Mouse (Mus musculus) heart, postnatal 4 days (tissue): ENCODE data around the gene Pxn. TPM values are rescaled to one million over a fixed set of nuclear protein-coding genes. Genes with fewer than 3 reads are reported as not detected.

Source experiments
- DNase-seq: peaks from one replicate; pipeline ENCODE4 v3.0.0; 2021
- total RNA-seq, 2 experiments: library from RNA; stranded (reverse); gene quantifications; 2 replicates each; pipeline ENCODE4 v1.2.3; 2021

Gene Pxn
- total RNA-seq, 2 experiments from 2014 or later: 62.9 to 66.0 TPM

- no peak for DNase-seq
Measured at GRCm38 (mm10) chr5:115529364-115529741, 22.9 kb downstream of the Pxn start.

DNA sequence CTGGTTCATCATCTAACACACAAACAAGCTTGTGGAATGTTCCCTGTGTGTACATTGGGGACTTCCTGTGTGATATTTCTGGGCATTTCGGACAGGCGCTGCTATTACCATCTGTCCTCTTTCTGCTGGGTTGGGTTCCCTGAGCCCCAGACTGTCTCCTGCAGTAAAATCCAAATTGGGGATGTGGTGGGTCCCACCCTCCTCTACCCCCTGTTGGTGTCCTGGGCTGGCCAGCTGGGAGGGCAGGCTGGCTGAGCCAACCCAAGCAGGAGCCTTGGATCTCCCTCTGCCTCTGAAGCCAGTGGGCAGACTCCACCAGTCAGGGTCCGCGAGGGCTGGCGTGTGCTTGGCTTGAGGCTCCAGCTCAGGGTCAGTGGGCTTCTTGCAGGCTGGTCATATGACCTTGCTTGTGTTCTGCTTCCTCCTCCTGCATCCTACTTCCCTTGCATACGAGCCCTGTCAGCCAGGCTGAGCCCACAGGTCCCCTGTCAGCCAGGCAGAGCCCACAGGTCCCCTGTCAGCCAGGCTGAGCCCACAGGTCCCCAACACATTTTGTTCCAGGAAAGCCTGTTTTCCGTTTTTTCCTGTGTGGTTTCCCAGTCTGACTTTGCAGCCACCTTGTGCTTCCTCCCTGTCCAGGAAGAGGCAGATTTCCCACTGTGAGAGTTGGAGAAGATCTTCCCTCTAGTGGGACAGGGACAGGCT, 23.4 kb downstream of the Pxn start:
- no peak for DNase-seq

GRCm38 (mm10) chr5:115530447-115530809, 24.0 kb downstream of the Pxn start:
- peak; percentile 51 for DNase-seq

DNA sequence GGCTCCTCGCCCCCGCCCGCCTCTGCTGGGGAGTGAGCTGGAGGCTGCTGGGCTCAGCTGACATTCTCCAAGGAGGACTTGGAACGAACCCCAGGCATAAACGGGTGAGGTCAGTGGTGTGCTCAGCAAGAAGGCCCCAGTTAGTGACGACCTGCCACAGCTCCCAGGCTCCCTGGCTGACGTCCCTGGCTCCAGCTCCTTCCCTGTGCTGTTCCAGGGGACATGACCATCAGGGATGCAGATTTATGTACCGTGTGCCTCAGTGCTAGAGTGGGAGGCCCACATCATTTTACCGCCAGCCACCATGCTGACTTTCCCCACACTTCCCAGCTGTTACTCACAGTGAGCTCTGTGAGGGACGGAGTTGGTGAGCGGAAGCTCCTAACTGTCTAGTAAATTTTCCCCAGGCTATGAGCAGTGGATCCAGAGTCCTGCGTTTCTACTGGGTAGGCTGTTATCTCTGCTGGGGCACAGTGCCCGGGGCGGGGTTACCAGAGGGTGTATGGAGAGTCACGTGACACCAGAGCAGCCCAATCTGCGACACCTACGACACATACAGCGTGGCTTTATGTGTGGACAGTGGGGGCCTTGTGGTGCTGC, 25.3 kb downstream of the Pxn start:
- peak; percentile 87 for DNase-seq

- peak; percentile 60 for DNase-seq
Measured at GRCm38 (mm10) chr5:115534290-115534731, 27.8 kb downstream of the Pxn start.

- no peak for DNase-seq
Measured at GRCm38 (mm10) chr5:115534856-115535255, 28.4 kb downstream of the Pxn start.

GRCm38 (mm10) chr5:115535635-115536034, 29.2 kb downstream of the Pxn start:
- no peak for DNase-seq

DNA sequence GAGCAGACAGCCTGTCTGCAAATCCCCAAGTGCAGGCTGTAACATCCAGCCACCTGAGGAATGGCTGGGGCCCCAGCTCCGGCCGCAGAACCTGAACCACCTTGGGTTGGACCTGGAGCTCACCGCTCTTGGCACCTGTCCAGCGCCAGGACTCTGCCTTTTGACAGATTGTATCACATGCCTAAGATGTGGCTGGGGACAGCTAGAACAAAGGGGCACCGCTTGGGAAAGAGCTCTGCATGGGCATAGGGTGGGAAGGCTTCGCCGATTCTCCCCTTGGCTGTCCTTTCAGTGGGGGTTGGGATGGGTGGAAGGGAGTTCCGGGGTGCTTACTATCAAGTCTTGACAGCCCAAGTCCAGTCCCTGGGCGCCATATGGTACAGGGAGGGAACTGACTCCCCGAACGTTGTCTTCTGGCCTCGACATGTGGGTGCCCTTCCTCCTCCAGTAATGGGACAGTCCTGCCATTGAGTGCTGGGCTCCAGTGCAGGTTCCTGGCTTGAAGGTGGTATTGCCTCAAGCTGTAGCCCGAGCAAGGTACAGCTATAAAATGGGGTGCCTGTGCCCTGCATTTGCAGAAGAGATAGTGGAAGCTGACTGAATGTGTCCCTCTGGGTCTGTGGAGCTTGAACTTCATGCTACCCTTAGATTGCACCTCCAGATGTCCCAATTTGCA, 31.7 kb downstream of the Pxn start:
- no peak for DNase-seq

DNA sequence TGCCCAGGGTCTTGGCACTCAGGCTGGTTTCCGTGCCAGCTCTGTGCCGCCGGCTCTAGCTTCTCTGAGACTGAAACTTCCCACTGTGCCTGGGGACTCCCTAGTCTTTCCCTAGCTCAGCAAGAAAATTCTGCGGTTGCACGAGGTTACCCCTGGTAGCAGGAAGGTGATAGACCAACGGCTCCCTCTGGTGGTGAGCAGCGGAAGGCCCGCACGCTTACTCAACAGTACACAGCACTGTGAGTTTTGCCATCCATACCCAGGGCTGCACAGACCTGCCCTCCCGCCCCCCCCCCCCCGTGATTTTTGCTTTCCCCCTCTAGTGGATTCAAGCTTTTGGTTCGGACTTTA, 32.2 kb downstream of the Pxn start:
- DNase-seq: peak; percentile 97

- peak; percentile 45 for DNase-seq
Measured at GRCm38 (mm10) chr5:115542635-115543384, 36.3 kb downstream of the Pxn start.

DNA sequence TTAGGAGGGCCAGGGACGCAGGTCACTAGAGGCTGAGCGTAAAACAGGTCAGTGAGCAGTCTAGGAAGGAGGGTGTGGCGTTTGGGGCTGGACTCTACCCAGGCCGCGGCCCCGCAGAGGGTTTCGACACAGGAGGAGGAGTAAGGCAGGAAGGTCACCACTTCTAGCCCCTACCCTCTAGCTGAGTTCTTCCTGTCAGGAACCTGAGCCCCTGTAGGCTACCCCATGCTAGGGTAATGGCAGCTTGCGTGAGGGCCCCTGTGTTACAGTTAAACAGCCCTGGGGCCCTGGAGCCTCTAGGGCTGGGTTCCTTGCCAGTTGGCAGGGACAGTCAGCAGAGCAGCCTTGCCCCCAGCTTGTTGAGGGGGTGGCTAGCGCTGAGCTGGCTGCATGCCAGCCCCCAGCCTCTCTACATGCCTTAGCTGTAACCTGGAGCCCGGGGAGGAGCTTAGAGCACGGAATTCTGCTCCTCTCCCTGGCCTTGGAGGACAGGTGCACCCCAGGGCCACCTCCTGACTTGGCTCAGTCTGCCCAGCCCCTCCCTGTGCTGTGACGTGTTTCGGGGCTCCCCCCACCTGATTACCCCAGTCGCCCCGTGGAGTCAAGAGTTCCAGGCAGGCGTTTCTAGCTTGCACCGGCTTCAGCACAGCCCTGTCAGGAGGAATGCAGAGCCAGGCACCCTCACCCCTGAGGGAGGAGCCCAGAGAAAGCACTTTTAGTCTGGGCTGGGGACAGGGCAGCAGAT, 37.2 kb downstream of the Pxn start:
- peak; percentile 78 for DNase-seq

DNA sequence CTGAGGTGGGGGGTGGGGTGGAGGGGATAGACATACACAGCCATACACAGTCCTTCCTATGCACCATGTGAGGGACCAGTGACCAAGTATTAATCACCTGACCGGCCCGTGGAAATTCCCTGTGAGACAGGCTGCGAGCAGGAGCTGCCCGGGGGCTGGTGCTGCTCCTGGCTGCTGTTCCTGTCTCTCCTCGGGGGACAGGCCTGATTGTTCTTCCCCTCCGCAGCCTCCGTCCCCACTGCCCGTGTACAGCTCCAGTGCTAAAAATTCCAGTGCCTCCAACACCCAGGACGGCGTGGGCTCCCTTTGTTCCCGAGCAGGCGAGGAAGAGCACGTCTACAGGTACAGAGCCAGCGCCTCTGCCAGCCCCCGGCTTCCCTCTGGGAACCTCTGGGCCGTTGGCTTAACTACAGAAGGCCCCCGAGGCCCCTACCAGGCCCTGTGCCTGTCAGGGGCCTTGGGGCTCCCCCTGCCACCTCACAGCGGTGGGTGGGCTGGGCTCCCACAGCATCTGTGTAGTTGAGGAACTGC, 38.2 kb downstream of the Pxn start:
- no peak for DNase-seq

DNA sequence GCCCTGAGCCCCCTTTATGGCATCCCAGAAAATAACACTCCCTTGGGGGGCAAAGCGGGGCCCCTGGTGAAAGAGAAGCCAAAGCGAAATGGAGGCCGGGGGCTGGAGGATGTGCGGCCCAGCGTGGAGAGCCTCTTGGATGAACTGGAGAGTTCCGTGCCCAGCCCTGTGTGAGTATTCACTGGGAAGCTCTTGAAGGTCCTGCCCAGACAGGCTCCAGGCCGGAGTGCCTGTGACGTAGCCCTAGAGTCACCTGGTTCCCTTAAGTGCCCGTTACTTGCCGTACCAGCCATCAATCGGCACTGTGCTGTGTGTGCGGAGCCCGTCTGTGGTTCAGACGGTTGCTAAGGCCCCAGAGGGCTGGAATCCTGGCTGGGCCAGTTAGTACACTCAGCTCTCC, 39.2 kb downstream of the Pxn start:
- no peak for DNase-seq

DNA sequence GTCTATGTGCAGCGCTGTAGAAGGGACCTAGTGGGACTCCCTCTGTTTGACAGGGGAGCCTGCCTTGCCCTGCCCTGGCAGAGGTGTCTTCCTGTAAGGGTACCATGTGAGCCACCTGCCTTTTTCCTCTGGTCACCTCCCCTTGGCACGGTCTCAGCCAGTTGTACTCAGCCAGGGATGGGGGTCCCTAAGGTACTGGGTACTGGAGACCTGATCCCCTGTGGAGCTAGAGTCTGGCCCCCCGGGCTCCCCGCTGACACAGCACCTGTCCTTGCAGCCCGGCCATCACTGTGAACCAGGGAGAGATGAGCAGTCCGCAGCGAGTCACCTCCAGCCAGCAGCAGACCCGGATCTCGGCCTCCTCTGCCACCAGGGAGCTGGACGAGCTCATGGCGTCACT, 40.1 kb downstream of the Pxn start:
- DNase-seq: no peak

- no peak for DNase-seq
Measured at GRCm38 (mm10) chr5:115547014-115547413, 40.5 kb downstream of the Pxn start.

DNA sequence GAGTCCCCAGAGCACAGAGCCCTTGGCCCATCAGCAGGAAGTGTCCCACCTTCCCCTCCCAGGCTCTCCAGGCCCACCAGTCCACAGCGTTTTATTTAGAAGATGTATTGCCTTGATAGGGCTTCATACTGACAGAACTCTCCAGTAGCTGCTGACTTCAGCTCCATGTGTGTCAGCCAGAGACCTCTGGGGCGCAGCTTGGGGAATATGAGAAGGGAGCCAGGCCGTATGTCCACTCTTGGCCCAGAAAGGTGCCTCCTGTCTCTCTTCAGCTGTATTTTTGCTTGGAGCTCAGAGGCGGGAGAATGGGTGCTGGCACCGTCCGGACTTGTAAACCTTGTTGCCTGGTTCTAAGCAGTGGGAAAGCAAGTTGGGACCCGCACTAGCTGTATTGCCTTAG, 40.9 kb downstream of the Pxn start:
- no peak for DNase-seq

DNA sequence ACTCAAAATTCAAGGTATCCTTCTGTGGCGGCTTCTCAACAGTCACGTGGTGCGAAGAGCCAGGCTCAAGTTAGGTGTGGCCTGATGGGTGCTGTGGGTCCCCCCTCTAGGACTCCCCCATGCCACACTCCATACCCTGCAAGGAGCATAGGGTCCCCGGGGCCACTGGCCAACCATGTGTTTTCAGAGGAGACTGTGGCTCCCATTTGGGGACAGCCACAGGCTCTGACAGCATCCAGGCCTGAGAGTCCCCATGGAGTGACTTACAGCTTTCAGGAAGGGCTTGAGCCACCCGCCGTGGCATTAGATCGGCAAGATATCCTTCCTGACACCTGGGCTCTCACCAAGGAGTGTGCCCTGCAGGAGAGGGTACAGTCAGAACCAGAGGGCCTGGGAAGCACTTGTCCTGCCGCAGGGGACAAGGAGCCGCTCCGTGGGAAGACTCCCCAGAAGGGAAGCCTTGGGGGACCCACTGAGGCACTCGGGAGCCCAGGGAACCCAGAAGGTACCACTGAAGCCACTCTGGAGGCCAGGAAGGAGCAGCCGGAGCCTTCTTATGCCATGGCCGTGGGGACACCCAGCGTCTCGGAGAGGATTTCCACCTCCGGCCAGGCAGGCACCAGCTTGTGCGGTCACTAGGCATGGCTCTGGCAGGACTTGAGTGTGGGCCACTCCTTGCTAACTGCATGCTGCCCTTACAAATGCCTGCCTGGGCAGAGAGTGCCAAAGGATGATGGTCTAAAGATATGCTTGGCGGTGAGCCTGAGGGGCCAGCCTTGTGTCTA, 42.2 kb downstream of the Pxn start:
- no peak for DNase-seq

DNA sequence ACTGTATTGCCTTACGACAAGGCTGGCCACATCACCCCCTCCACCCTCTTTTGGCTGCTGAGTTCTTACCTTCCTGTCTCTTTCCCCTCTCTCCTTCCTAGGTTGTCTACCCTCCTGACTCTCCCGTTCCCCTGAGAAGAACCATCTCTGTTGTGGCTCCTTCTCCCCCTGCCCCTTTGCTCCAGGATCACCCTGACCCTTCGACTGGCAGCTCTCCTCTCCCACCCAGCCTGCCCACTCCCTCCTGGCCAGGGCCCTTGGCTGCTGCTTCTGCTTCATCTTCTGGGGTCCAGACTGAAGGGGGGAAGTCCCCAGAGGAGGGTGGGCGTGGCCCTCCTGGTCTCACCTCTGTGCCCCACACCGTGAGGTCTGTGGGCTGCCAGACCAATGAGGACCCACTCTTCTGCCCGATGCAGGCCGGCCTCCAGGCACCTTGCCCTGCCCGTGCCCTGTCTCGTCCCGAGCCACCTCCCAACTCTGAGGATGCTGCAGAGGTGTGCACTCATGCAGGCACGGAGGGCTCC, 44.1 kb downstream of the Pxn start:
- DNase-seq: no peak

GRCm38 (mm10) chr5:115551386-115551785, 44.9 kb downstream of the Pxn start:
- DNase-seq: no peak

DNA sequence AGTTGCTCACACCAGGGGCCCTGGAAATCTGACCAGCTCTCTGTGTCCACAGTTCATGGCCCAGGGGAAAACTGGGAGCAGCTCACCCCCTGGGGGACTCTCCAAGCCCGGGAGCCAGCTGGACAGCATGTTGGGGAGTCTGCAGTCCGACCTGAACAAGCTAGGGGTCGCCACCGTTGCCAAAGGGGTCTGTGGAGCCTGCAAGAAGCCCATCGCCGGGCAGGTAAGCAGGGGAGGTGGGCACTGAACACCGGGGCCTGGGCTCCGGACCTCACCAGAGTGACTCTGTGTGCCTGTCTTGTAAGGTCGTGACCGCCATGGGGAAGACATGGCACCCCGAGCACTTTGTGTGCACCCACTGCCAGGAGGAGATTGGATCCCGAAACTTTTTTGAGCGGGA, 45.3 kb downstream of the Pxn start:
- no peak for DNase-seq

DNA sequence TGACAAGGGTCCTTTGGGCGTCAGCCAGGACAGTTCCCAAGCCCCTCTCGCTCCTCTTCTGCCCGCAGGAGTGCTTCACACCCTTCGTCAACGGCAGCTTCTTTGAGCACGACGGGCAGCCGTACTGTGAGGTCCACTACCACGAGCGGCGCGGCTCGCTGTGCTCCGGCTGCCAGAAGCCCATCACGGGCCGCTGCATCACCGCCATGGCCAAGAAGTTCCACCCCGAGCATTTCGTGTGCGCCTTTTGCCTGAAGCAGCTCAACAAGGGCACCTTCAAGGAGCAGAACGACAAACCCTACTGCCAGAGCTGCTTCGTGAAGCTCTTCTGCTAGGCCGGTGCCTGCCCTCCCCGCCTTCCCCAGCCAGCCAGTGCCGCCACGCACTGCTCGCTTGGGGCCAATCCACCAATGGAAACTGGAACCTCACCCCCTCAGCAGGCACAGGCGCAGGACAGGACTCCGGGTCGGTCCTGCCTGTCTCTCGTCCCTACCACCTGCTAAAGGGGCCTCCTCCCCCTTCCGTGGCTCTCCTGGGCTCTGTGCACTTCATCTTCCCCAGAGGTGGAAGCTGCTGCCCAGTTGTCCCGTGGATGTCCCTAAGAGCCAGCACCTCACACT, 47.4 kb downstream of the Pxn start:
- DNase-seq: no peak
